Mouse (Mus musculus) left cerebral cortex, adult 18-20 months (tissue): Measurements from ENCODE around the gene Lingo3. TPM values are rescaled to one million over a fixed set of nuclear protein-coding genes. Genes with fewer than 3 reads are reported as not detected.
A peak's percentile ranks its signal among the peaks of the same experiment; 100 is the strongest.

Experiments used
- DNase-seq, 2 experiments: peaks; one replicate each; pipeline ENCODE4 v3.0.0; 2021 to 2022; ENCODE audit warnings: low spot score in 2 of 2, mixed read lengths in 1 of 2
- long read RNA-seq, 2 experiments: library from polyadenylated mRNA; stranded (forward); transcript quantifications; one replicate each; pipeline ENCODE4 v2.0.0; 2021
- total RNA-seq, 2 experiments: library from RNA; stranded (reverse); gene quantifications; 2 replicates each; pipeline ENCODE4 v1.2.3; 2021

Gene Lingo3
- total RNA-seq, result 10 to 100 TPM; 35.4 to 45.0 TPM
- long read RNA-seq, experiment 1, transcript Lingo3-201 (2 exons, 3,439 nt), result major isoform, 70 of 87 reads
- long read RNA-seq, experiment 1, partial matches to known transcripts, result 0 of 87 reads
- long read RNA-seq, experiment 1, other reads (novel, unspliced or antisense), result 14 of 87 reads
- long read RNA-seq, experiment 2, transcript Lingo3-201 (2 exons, 3,439 nt), result major isoform, 33 of 44 reads
- long read RNA-seq, experiment 2, partial matches to known transcripts, result 0 of 44 reads
- long read RNA-seq, experiment 2, other reads (novel, unspliced or antisense), result 11 of 44 reads

DNA sequence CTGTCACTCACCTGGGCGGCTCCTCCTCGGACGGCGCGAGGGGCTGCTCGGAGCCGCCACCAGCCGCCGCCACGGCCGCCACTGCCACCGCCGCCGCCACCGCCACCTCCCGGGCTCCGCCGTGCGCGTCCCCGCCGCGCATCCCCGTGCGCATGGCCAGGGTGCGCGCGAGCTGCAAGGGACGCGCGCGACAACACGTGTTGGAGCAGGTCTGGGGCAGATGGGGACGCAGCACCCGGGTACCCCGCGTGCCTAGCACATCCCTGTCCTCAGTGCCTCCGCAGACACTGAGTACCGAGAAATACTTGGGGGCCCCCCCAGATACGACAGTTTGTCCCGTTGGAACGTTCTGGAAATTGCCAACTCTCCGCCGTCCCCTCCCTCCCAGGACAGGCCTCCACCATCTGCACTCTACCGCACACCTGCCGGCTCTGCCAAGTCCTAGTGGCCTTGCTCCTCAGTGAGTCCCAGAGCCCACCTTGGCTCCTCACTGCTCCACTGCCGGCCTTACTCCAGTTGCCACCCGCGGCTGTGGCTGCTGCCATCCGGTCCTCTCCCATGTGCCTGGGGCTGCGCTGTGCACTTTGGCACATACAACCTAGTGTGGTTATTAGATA, at the start of gene Lingo3:
TSS of gene Lingo3 (minus strand) at position 109 of the 617 bp plus-strand sequence.
- peak; percentile 56 to 72 for DNase-seq

DNA sequence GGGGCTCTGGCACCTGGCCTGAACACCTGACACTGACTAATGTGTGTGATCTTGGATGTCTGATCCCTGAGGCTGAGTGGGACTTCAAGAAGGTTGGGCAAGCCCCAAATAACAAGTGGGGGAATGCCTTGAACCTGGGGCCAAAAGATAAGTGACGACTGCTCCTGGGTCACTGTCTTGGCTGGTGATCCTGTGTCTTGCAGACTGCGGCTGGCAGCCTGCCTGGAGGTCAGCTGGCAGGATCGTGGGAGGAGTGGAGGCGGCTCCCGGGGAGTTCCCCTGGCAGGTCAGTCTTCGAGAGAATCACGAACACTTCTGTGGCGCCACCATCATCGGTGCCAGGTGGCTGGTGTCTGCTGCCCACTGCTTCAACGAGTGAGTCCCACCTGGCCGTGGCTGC, 43.3 kb upstream of the Lingo3 start:
- no peak for DNase-seq

DNA sequence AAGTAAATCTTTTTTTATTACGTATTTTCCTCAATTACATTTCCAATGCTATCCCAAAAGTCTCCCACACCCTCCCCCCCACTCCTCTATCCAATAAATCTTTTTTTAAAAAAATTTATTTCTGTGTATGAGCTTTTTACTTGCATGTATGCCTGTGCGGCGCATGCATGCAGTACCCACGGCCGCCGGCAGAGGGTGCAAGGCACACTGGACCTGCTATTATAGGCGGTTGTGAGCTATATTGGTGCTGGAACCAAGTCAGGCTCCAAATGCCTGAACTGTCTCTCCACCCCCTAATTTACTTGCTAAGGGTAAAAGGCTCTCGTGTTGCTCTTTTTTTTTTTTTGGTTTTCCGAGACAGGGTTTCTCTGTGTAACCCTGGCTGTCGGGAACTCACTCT, 37.5 kb upstream of the Lingo3 start:
- DNase-seq, result peak; percentile 53 to 59

DNA sequence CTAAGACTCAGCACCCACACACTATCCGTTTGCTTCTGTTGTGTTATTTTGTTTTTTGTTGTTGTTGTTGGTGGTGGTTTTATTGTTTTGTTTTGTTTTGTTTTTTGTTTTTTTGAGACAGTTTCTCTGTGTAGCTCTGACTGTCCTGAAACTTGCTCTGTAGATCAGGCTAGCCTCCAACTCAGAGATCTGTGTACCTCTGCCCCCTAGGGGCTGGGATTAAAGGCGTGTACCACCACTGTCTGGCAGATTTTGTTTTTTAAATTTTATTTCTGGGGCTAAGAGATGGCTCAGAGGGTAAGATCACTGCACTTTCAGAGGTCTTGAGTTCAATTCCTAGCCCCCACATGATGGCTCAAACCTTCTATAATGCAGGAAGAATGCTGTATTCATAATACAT, 37.1 kb upstream of the Lingo3 start:
- no peak for DNase-seq

DNA sequence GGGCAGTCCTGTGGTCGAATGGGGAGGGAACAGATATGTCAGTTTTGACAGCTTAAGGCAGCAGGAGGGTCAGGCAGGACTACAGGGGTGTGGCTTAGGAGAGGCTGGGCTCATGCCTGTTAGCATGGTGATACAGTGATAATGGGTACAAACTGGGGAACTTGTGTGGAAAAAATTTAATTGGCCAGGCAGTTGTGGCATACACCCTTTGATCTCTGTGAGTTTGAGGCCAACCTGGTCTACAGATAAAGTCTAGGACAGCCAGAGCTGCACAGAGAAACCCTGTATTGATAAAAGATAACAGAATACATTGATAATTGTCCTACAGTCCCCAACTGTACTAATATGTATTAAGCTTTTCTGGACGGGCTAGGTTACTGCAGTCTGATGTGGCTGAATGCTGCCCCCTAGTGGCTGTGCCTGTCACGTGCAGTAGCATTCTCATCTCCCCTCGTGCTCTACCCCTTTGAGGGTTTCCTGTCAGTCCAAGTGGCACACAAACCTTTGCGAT, 36.3 kb upstream of the Lingo3 start:
- DNase-seq, result peak; percentile 50 to 74

DNA sequence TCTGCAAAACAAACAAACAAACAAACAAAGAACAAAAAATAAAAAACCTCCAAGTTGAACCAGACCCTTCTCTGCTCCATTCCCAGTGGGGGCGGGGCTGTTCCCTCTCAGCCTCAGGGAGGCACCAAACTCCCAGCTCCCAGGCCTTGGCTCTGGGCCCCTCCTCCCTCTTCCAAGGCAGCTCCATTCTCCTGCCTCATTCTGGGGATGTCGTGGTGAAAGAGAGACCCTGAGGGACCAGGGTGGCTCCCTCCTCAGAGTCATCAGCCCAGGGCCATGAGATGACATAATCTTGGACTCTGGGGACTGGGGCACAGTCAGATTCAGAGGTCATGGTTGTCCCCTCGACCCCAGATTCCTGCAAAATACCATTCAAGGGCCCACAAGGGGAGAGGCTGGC, 32.8 kb upstream of the Lingo3 start:
- no peak for DNase-seq

DNA sequence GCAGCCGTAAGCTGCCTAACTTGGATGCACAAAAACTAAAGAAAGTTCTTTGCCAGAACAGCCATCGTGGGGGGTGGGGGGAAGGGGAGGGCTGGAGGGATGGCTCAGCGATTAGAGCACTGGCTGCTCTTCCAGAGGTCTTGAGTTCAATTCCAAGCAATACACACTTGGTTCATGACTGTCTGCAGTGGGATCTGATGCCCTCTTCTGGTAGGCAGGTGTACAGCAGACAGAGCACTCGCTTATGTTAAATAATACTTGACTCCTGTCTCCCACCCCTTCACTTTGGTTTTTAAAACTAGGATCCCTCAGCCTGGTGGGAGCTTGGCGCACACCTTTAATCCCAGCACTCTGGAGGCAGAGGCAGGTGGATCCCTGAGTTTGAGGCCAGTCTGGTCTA, 32.2 kb upstream of the Lingo3 start:
- DNase-seq, result peak; percentile 63 to 66

DNA sequence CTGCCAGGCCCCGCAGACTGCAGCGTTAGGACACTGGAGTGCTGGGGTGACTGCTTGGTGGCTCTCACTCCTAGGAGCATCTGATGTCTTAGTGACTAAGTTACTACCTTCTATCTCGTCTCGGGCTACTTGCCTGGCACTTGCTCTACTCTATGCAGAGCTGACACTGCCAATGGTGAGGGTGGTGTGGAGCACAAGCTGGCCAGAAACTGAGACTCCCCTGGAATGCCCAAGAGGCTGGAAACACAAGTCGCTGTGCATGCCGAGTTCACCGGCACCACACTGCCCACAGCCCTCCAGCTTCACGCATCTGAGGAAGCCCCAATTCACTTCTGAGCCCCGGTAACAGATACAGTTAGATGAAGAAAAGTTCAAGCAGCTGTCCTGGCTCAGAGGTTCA, 30.2 kb upstream of the Lingo3 start:
- DNase-seq, result no peak

DNA sequence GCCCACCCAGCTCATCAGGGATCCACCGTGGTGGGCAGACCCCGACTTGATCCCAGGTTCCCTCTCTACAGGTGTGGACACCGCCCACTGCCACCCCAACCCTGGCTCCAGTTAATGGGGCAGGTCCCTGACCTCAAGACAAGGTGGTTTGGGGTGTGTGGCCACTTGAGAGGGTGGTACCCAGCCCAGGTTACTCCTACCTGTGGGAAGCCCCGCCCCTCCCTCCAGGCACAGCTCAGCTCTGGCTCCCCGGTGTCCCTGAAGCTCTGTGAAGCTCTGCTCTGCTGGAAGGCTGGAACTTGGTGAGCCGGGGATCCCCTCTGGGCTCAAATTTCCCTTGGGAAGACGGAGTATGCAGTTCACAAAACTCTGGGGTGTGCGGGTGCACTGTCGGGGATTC, 27.7 kb upstream of the Lingo3 start, which contains the start of gene Tmprss9:
TSS of gene Tmprss9 (plus strand) at position 268 of the 400 bp plus-strand sequence.
- DNase-seq, result no peak

DNA sequence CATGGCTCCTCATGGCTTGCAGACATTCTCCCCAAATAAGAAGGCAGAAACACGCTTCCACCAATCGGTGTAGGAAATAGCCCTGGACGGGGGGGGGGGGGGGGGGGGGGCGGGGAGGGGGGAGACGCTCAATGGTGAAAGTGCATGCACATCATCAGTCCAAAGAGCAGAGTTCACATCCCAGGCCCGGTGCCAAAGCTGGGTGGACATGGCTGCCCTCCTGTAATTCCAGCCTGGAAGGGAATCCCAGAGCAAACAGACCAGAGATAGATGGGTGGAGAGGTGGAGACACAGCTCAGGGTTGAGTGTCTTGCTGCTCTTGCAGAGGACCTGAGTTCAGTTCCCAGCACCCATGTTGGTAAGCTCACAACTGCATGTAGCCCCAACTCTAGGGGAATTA, 27.2 kb upstream of the Lingo3 start:
- no peak for DNase-seq

DNA sequence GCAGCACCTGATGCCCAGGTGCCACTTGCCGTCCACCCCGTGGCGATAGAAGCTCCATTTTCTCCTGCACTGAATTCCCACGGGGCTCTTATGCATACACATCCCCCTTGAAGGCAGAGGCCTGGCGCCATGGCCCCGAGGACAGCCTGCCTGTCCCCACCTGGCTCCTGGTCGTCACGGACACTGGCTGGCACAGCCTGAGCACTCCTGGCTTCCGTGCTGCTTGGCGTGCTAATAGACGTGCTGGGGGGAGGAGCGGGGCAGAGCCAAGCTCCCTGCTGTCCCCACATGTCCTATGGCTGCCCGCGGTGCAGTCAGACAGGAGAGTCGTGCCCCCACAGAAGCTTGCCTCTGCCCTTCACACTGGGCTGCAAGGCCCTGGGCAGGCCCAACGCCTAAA, 20.6 kb upstream of the Lingo3 start:
- DNase-seq, result no peak

DNA sequence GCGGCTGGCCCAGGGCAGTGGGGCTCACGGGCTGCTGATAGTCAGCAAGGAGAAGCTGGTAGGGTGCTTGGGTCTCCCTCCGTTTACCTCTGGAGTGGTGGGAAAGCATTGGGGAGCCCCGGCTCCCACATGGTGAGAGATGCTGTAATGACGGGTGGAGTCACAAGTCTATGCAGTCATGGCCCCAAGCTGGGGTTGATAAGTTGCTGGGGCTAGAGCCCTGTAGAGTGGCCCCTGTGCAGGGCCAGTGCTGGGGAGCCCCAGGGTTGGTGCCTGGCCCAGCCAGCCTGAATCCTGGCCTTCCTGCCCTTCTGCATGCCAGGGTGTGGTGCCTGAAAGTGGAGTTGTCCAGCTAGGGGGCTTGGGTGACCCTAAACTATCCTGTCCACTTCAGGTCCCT, 18.5 kb upstream of the Lingo3 start:
- no peak for DNase-seq

DNA sequence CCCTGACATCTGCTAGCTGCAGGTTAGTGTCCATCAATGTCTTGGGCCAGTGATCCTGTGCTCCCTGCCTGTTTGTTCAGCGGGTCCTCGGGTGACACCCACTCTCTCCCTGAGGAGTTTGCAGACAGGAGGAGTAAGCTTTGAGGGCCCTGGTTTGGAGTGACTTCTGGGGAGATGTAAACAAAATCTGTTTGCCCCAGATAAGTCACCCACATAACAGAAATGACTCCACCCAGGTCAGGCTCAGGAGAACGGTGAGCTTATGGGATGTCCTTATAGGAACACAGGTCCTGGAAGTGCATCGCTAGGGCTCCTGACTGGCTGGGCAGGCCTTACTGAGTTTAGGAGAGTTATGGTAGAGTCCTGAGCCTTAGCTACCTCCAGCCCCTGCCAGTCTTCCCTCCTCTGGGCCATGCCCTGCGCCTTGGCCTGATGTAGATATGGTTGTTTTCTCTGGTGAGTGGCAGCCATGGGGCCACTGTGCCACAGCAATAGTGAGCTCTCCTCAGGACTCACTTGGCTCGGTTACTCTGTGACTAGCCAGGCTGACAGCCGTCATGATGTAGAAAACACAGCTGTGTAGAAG, 14.6 kb upstream of the Lingo3 start:
- DNase-seq, result no peak

DNA sequence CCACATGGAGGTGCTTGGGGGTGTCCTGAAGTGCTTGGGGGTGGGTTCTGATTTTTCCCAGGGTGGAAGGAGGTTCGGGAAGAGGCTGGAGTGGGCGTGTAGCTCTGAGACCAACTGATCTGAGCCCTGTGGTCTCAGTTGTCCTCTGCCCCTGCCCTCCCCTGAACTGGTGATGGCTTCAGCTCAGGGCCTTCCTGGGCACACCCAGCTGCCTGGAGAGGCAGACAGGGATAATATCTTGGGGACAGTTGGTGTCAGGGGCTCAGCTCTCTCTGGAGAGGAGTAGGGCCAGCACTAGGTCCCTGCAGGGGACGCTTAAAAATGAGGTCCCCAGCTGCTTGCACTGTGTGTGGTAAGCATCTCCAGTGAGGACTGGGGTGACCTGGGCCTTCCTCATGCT, 14.0 kb upstream of the Lingo3 start:
- no peak for DNase-seq

DNA sequence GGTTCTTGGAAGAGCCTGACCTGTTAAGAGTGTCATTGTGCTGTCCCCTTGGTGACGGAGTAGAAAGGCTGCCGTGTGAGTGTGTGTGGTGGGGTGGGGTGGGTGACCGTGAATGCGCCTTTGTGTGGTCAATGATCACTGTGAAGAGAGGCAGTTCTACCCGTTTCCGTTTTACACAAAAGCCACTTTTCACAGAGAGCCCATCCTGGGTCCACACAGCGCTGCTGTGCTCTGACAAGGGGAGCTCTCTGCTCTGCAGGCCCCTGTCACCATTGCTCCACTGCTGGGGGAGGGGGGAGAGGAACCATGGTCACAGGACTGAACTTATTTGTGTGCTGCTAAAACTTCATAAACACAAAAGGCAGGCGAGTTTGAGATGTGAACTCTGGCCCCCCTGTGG, 13.5 kb upstream of the Lingo3 start:
- no peak for DNase-seq

DNA sequence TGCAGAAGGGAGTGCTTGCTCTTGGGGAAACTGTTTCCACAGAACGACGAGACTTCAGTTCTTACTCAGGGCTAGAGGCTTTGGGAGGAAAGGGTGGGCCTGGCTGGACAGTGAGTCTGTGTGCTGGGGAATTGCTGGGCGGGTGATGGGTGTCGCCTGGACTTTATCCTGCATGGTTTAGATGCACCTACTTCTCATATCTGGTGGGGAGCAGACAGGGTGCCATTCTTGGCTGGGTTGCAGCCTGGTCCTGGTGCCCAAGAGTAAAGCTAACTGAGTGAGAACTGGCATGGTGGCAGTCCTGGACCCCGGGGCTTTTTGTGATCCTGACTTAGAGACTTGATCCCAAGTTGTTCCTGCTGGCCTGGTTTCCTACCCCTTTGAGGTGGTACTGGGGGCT, 13.1 kb upstream of the Lingo3 start:
- no peak for DNase-seq

DNA sequence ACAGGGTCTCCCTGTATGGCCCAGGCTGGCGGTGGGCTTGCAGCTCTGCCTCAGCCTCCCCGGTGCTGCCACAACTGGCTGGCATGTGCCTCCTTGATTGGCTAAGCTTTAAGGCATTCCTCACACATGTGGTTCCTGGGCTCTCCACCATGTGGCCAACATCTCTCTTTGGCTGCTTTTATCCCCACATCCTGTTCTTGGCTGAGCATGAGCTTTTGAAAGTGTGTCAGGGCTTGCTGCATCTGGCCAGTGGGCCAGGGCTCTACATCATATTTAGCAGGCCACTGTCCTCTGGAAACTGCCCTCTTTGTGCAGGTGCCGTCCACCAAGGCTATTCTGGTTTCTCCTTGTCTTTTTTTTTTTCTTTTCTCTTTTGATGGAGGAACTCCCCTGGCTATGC, 12.4 kb upstream of the Lingo3 start:
- no peak for DNase-seq

DNA sequence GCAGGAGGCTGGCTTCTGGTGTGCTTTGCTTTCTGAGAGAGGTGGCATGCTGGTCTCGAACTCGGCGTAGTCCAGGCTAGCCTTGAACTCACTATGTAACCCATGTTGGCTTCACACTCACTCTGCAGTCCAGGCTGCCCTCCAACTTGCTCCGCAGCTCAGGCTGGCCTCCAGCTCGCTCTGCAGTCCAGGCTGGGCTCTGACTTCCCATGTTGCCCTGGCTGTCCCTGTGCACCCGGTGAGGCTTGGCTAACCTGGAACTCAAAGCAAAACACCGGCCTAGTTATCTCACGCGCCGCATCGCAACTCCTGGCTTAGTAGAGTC, 11.9 kb upstream of the Lingo3 start:
- no peak for DNase-seq

DNA sequence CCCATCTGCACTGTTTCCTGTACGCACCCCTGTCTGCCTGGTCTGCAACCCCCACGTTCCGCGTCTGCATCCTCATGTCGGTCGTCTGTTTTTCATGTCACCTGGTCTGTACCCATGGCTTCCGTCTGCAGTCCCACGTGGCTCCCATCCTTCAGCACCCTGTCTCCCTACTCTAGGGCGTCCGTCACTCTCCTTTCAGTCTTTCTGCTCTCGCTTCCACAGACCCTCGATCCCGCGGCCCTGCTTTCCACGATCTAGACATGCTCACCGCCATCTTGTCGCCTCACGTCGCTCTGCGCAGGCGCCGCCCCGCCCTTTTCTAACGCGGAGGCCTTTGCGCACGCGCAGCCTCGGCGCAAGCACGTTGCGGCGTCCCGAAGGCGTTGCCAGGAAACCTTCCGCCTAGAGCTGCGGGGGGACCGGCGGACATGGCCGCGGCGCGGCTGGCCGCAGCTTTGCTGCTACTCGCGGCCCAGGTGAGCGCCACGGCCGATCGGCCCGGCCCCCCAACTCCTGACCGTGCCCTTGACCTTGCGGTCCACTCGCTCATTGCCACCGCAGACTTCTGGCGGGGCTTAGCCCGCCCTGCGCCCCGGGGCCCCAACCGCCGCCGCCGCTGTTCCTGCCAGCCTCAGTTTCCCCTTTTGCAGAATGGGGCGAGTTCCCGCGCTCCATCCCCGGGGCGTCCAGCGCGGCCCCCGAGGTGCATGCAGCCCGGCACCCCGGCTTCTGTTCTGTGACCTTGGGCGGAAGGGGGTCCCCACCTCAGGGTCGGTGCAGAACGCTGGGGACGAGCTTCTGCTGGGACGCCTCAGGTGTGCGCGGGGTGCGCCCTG, 11.3 kb upstream of the Lingo3 start, which contains the start of the genes Lsm7 and Sppl2b:
TSS of gene Lsm7 (minus strand) at position 297 of the 836 bp plus-strand sequence.
TSS of gene Sppl2b (plus strand) at position 363 of the 836 bp plus-strand sequence.
- DNase-seq, result peak; percentile 96 to 97

DNA sequence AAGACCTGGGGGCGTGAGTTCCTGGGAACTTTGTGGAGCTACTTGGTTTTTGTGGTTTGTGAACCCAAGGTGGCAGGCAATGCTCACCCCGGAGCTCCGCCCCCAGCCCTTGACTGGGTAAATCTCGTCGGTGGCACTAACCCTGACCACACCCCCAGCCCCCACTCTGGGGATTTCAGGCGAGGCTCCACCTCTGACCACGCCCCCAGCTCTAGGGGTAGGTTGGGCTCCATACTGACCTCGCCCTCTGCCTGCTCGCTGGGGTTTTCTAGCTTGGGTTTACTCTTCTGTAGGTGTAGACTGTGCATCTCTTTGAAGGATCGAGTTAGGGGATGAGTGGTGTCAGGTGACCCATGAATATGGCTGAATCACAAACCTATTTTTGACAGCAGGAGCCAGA, 4.7 kb upstream of the Lingo3 start:
- no peak for DNase-seq

DNA sequence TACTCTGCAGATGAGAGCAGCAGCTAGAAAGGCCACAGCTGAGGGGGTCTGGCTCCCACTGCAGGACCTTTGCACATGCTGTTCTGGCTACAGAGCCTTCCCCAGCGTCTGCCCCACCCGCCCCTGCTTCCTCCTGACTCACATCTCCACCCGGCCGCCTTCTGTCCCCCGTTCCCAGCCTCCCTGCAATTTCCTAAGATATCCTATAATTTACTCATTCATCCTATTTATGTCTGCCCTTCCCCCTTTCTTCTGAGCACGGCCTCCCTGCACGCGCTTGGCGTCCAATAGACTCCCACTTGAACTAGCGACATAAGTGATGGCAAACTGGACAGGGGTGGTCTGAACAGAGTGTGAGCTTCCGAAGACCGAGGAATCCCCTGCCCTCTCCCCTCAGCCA, 1.9 kb upstream of the Lingo3 start:
- DNase-seq, result peak; percentile 56 to 75
